Mouse (Mus musculus): ENCODE measurements around the gene Plekha6. TPM values are rescaled to one million over a fixed set of nuclear protein-coding genes. Genes with fewer than 3 reads are reported as not detected.

Plekha6 gene
- polyA plus RNA-seq, 1 experiment from 2014 or later = 28.5 TPM

DNA sequence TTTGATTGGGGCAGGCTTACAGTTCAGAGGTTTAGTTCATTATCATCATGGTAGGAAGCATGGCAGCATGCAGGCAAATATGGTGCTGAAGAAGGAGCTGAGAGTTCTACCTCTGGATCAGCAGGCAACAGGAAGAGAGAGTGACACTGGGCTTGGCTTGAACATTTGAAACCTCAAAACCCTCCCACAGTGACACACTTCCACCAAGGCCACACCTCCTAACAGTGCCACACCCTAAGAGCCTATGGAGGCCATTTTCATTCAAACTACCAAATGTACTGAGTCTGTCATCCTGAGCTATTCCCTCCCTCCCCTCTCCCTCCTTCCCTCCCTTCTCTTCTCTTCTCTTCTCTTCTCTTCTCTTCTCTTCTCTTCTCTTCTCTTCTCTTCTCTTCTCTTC is 25.5 kb downstream of the Plekha6 start:
- Histone ChIP-seq H3K27me3 (no peaks in the 10 kb centered on the region), H3K4me1 (replicated peaks) (peaks cover 75% of the 10 kb centered on the region), H3K36me3 (peaks cover 8% of the 10 kb centered on the region), H3K9ac (replicated peaks) (no peak overlapping the region), H3K4me2 (replicated peaks) (no peak overlapping the region), H3K4me3 (replicated peaks) (no peak overlapping the region), H3K27ac (peak overlapping the region; percentile 93; the same call in 1 of the 2 replicates), H3K9me3 (no peaks in the 10 kb centered on the region)
- ATAC-seq = no peak

DNA sequence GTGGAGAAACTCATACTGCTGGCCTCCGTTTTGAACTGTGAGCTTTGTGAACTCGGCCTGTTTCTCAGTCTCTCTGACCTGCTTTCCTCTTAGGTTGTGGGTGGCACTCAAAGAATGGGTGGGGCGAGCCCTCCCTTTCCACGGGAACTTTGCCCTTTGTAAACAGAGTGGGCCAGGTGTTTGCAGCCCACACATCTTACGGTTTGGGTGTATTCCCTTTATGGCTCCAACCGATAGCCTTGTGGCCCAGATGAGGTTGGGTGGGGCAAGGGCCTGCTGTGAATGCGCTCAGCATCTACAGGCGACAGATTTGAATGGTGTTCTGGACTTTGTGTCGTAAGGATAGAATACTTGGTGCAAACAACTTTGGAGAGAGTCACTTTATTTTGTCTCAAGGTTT is 26.5 kb downstream of the Plekha6 start:
- no peak for ATAC-seq
- no peak overlapping the region for H3K4me3 ChIP-seq (replicated peaks)

DNA sequence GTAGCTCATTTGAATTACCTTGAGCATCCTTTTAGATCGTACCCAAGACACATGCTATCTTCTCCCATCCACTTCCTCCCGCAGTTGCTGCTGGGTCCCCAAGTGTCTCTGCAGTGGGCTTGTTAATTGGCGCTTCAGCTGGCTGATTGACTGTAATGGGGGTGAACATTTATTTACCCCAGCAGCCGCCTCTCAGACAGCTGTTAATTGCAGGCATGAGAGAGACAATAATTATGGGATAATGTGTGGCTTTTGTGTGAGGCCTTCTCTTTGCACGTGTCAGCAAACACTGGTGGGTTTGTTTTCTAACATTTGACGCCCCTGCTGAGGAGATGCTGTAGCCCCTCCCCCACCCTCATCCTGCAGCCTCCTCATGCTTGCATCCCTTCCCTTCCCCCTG is 32.2 kb downstream of the Plekha6 start:
- Histone ChIP-seq H3K27me3 (no peaks in the 10 kb centered on the region), H3K27ac (peak overlapping the region; percentile 82), H3K4me2 (replicated peaks) (no peak overlapping the region), H3K9me3 (no peaks in the 10 kb centered on the region), H3K36me3 (no peaks in the 10 kb centered on the region), H3K4me3 (replicated peaks) (no peak overlapping the region), H3K9ac (replicated peaks) (0 out of 2 replicates have a peak overlapping the region, but pooled peaks have one; percentile 25), H3K4me1 (replicated peaks) (peaks cover 87% of the 10 kb centered on the region)
- WGBS = 17% methylated on average over 6 of the region's 6 CpGs
- ATAC-seq = no peak

More for the DNA sequence above, 26.5 kb downstream of the Plekha6 start:
- peaks cover 8% of the 10 kb centered on the region for H3K36me3 ChIP-seq
- H3K27ac ChIP-seq = no peak overlapping the region
- no peak overlapping the region for H3K4me2 ChIP-seq (replicated peaks)
- peaks cover 77% of the 10 kb centered on the region for H3K4me1 ChIP-seq (replicated peaks)
- H3K9me3 ChIP-seq = no peaks in the 10 kb centered on the region
- no peak overlapping the region for H3K9ac ChIP-seq (replicated peaks)
- no peaks in the 10 kb centered on the region for H3K27me3 ChIP-seq
- 91% methylated on average over 9 of the region's 9 CpGs for WGBS

DNA sequence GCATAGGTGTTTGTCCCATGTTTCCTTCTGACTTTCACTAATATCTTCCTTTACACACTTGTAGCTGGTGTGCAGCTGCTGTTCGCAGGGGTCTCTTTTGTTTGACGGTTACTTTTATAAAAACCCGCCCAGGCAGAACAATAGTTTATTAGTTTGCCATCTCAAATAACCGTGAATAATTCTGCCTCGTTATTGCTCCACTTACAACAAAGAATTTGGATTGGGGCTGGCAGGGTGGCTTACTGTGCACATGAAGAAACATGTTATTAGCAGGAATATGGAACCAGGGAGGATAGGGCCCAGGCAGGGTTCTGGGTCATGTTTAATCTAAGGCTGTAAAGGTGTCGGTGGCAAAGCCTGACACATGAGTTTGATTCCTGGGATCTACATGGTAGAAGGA is 33.3 kb downstream of the Plekha6 start:
- 26% methylated on average over 6 of the region's 6 CpGs for WGBS
- H3K4me3 ChIP-seq (replicated peaks) = no peak overlapping the region
- H3K9ac ChIP-seq (replicated peaks) = no peak overlapping the region
- H3K27me3 ChIP-seq = no peaks in the 10 kb centered on the region
- peaks cover 90% of the 10 kb centered on the region for H3K4me1 ChIP-seq (replicated peaks)
- H3K4me2 ChIP-seq (replicated peaks) = no peak overlapping the region
- no peak overlapping the region for H3K27ac ChIP-seq
- H3K36me3 ChIP-seq = no peaks in the 10 kb centered on the region
- ATAC-seq = no peak
- no peaks in the 10 kb centered on the region for H3K9me3 ChIP-seq

DNA sequence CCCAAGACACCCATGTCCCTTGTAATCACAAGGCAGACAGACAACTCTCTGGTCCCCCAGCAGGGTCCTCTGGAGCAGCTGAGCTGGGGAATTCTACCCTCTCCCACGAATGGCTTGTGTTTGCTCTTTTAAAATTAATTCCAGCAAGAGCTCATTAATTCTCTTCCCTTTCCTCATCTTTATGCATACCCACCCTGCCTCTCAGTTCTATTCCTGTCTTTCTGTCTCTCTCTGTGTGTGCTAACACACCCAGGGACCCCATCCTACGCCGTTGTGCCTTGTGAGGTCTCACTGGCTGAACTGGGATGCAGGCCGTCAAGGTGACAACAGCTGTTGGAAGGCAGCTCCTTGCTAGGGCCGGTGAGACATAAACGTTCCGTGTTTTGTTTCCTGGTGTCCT is 35.7 kb downstream of the Plekha6 start:
- Histone ChIP-seq H3K9ac (replicated peaks) (peak overlapping the region; percentile 34; the same call in 1 of the 2 replicates), H3K4me1 (replicated peaks) (peaks cover 86% of the 10 kb centered on the region), H3K27ac (peak overlapping the region; percentile 84), H3K9me3 (no peaks in the 10 kb centered on the region), H3K27me3 (no peaks in the 10 kb centered on the region), H3K4me2 (replicated peaks) (0 out of 2 replicates have a peak overlapping the region, but pooled peaks have one; percentile 1), H3K36me3 (no peaks in the 10 kb centered on the region), H3K4me3 (replicated peaks) (no peak overlapping the region)
- no peak; the same call in 1 of the 2 replicates for ATAC-seq
- 28% methylated on average over 7 of the region's 7 CpGs for WGBS

DNA sequence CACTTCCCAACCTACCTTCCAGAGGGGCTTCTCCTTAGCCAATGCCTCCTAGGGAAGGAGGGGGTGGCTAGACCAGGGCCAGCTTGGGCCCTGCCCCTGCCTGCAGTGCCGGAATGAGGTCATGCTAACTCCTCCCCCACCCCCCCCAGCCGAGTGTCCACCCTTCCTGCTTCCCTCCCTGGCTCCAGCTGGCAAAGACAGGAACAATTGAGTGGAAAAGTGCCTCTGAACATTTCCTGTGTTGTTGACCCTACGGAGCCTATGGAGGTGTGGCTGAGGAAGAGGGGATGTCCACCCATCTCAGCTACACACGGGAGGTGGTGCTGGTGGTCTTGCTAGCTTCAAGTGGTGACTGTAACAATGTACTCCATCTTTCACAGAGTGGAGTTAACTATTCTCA is 37.5 kb downstream of the Plekha6 start:
- 58% methylated on average over 4 of the region's 4 CpGs for WGBS
- peak overlapping the region; percentile 49 for H3K27ac ChIP-seq
- no peak for ATAC-seq

DNA sequence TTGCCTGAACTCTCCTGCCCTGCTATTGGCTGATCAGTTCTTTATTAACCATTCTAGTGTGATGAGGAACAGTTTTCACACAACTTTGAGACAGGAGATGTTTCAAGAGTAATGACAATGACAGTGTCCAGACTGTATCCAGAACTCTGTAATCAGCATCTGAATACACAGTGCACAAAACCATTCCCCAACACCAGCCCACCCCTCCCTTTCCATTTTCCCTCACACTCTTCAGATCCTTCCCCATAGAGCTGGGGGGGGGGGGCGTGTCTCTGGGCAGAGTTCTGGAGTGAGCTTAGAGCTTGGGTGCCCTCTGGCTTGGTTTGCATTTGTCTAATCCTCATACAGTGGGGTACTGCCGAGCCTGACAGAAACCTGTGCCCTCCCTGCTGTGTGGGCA is 39.7 kb downstream of the Plekha6 start:
- Histone ChIP-seq H3K9ac (replicated peaks) (no peak overlapping the region), H3K36me3 (no peaks in the 10 kb centered on the region), H3K9me3 (no peaks in the 10 kb centered on the region), H3K4me2 (replicated peaks) (no peak overlapping the region), H3K4me3 (replicated peaks) (no peak overlapping the region), H3K27ac (peak overlapping the region; percentile 22), H3K27me3 (no peaks in the 10 kb centered on the region), H3K4me1 (replicated peaks) (peaks cover 65% of the 10 kb centered on the region)
- 33% methylated on average over 2 of the region's 2 CpGs for WGBS
- peak; percentile 22; the same call in 1 of the 2 replicates for ATAC-seq

More for the DNA sequence above, 37.5 kb downstream of the Plekha6 start:
- Histone ChIP-seq H3K4me1 (replicated peaks) (peaks cover 74% of the 10 kb centered on the region), H3K27me3 (no peaks in the 10 kb centered on the region), H3K9me3 (no peaks in the 10 kb centered on the region), H3K4me3 (replicated peaks) (no peak overlapping the region), H3K4me2 (replicated peaks) (no peak overlapping the region), H3K9ac (replicated peaks) (no peak overlapping the region), H3K36me3 (no peaks in the 10 kb centered on the region)

DNA sequence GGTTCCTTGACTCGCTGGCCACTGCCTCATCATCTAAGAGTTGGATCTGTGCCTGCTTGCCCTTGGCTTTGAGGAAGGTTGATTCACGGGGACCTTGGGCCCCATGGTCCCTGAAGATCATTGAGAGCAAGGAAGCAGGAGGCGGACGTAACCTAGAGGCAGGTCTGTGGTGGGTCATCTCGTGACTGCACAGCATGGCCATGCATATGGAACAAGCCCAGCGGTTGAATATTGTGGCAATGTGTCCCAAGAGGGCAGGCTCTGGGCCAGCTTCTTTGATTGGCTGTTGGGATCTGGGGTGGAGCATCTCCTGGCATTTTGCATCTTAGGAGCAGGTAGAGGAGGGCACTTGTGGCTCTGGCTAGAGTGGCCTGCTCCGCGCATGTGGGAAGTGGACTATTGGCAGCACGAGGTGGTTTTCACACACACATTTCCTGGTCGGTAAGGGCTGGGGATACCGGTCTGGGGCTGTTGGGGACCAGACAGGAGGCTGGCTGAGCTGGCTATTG is 40.4 kb downstream of the Plekha6 start:
- H3K4me1 ChIP-seq (replicated peaks) = peaks cover 65% of the 10 kb centered on the region
- H3K4me2 ChIP-seq (replicated peaks) = no peak overlapping the region
- peak overlapping the region; percentile 22 for H3K27ac ChIP-seq
- H3K9ac ChIP-seq (replicated peaks) = no peak overlapping the region
- ATAC-seq = no peak
- WGBS = 61% methylated on average over 11 of the region's 11 CpGs
- H3K9me3 ChIP-seq = no peaks in the 10 kb centered on the region
- no peak overlapping the region for H3K4me3 ChIP-seq (replicated peaks)
- no peaks in the 10 kb centered on the region for H3K36me3 ChIP-seq
- H3K27me3 ChIP-seq = no peaks in the 10 kb centered on the region

DNA sequence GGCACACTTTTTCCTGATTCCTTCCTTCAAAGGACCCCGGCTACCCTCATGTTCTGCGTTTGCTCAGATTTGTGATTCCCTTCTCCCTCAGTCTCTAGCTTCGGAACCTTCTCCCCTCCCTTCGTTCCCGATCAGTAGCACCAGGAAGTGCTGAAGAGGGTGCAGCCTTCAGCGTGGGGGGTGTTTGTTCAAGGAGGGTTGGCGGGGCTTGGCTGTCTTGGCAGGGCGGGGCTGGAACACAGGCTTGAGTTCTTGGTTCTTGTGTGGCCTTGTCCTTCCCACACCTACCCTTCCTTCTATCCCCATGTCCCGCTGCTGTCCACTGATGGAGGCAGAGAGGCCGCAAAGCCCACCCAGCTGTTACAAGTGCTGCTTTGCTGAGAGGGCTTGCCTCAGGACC is 41.0 kb downstream of the Plekha6 start:
- Histone ChIP-seq H3K36me3 (no peaks in the 10 kb centered on the region), H3K9ac (replicated peaks) (no peak overlapping the region), H3K27ac (no peak overlapping the region), H3K4me3 (replicated peaks) (no peak overlapping the region), H3K4me2 (replicated peaks) (no peak overlapping the region), H3K4me1 (replicated peaks) (peaks cover 65% of the 10 kb centered on the region), H3K27me3 (no peaks in the 10 kb centered on the region), H3K9me3 (no peaks in the 10 kb centered on the region)
- ATAC-seq = no peak
- WGBS = 77% methylated on average over 10 of the region's 10 CpGs

DNA sequence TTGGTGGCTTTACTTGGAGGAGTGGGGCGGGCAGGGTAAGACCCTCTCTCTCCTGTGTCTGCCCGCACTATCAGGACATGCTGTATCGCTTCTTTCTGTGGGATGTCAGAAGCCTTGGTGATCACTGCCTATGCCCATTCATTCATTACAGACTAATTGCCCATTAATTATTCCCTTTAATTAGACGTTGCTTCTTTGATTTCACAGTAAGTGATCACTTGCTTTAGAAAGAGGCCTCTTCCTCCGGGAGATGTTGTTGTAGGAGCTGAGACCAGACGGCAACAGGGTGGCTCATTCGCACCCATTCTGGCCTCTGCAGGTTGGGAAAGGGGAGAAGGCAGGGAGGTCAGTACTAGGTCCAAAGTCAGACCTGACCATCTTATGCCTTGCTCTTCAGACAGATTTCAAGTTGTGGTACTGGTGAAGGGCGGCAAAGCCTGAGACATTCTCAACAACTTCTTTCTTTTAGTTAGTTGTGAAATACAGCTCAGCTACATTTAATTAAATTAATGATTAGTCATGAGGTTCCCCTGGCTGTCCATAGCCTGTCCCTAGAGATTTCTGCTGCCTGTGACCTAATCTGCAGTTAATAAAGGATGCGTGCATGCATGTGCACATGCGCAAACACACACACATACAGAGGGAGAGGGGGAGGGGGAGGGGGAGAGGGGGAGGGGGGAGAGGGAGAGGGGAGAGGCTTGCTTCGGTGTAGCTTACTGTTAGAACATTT is 44.2 kb downstream of the Plekha6 start:
- H3K4me1 ChIP-seq (replicated peaks) = peaks cover 74% of the 10 kb centered on the region
- H3K9me3 ChIP-seq = no peaks in the 10 kb centered on the region
- ATAC-seq = no peak
- no peak overlapping the region for H3K4me3 ChIP-seq (replicated peaks)
- H3K27me3 ChIP-seq = no peaks in the 10 kb centered on the region
- H3K4me2 ChIP-seq (replicated peaks) = no peak overlapping the region
- H3K36me3 ChIP-seq = no peaks in the 10 kb centered on the region
- 56% methylated on average over 11 of the region's 11 CpGs for WGBS
- H3K27ac ChIP-seq = peak overlapping the region; percentile 4; the same call in 1 of the 2 replicates
- no peak overlapping the region for H3K9ac ChIP-seq (replicated peaks)

DNA sequence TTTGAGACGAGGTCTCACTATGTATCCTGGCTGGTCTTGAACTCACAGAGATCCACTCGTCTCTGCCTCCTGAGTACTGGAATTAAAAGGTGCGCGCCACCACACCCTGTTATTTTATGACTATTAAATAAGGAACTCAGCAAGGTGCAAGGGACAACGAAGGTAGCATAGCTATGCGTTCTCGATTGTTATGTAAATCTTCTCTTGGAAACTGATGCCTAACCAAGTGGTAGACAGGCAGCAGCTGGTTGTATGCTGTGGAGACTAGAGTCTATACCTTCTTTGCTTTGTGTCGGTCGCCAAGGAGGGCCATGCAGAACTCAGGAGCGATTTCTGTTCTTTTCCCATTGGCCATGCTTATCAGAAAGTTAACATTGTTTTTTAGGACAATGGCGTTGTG is 45.0 kb downstream of the Plekha6 start:
- 70% methylated on average over 11 of the region's 11 CpGs for WGBS
- Histone ChIP-seq H3K9ac (replicated peaks) (peak overlapping the region; percentile 55; the same call in 1 of the 2 replicates), H3K4me1 (replicated peaks) (peaks cover 74% of the 10 kb centered on the region), H3K27ac (peak overlapping the region; percentile 84), H3K27me3 (no peaks in the 10 kb centered on the region), H3K9me3 (no peaks in the 10 kb centered on the region), H3K4me3 (replicated peaks) (no peak overlapping the region), H3K36me3 (no peaks in the 10 kb centered on the region), H3K4me2 (replicated peaks) (no peak overlapping the region)
- no peak for ATAC-seq

DNA sequence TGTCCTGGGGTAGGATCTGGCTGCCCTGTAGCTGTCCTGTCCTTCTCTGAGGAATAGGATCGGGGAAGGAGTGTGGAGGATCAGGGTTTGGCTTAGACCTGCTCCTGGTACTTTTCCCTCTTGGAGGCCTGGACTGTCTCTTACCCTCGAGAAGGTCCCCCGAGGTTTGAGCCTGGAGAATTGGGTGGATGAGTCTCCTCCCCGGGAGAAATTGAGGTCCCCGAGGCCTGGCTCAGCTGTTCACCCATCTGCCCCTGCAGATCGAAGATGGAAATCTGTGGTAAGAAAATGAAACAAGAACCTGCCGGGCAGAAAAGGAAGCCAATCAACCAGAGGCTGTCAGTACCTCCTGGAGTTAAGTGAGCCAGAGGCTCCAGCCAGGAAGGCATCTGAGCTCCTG is 45.5 kb downstream of the Plekha6 start:
- peak overlapping the region; percentile 28 for H3K4me2 ChIP-seq (replicated peaks)
- peaks cover 74% of the 10 kb centered on the region for H3K4me1 ChIP-seq (replicated peaks)
- H3K9me3 ChIP-seq = no peaks in the 10 kb centered on the region
- peak overlapping the region; percentile 55 for H3K9ac ChIP-seq (replicated peaks)
- H3K4me3 ChIP-seq (replicated peaks) = no peak overlapping the region
- WGBS = 33% methylated on average over 7 of the region's 7 CpGs
- peak overlapping the region; percentile 84 for H3K27ac ChIP-seq
- no peak for ATAC-seq
- H3K36me3 ChIP-seq = no peaks in the 10 kb centered on the region
- no peaks in the 10 kb centered on the region for H3K27me3 ChIP-seq
